Mouse (Mus musculus): ENCODE results near the gene Hyal1.

Gene Hyal1

GRCm38 (mm10) chr9:107617461-107617860 lies 40.7 kb downstream of the Hyal1 start:
- DNase-seq (ENCODE audit: low spot score in 2 of 2) = no peak

DNA sequence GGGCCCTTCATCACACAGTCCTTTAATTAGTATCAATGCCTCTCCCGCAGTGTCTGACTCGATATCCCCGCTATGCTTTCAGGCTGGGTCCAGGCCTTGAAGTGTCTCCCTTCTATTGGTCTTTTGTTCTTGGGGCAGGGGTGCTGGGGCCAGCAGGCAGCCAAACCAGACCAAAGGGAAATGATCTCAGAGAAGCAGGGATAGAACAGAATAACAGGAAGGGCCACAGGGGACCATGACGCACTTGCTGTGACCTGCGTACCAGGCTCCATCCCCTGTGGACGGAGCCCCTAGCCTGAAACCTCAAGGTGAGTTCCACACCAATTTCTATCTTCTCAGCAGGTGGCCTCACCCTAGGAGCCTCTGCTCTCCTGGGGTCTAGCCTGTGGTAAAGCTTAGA lies 41.4 kb downstream of the Hyal1 start:
- DNase-seq (ENCODE audit: low spot score in 2 of 2) = no peak

GRCm38 (mm10) chr9:107618778-107619545 lies 42.2 kb downstream of the Hyal1 start:
- DNase-seq (ENCODE audit: low spot score in 2 of 2) = no peak

GRCm38 (mm10) chr9:107619546-107619879 lies 42.8 kb downstream of the Hyal1 start:
- no peak for DNase-seq (ENCODE audit: low spot score in 2 of 2)

GRCm38 (mm10) chr9:107620954-107621353 lies 44.2 kb downstream of the Hyal1 start:
- DNase-seq (ENCODE audit: low spot score in 2 of 2) = no peak

- DNase-seq (ENCODE audit: low spot score in 2 of 2) = no peak
Measured at GRCm38 (mm10) chr9:107624539-107624938, 47.8 kb downstream of the Hyal1 start.

DNA sequence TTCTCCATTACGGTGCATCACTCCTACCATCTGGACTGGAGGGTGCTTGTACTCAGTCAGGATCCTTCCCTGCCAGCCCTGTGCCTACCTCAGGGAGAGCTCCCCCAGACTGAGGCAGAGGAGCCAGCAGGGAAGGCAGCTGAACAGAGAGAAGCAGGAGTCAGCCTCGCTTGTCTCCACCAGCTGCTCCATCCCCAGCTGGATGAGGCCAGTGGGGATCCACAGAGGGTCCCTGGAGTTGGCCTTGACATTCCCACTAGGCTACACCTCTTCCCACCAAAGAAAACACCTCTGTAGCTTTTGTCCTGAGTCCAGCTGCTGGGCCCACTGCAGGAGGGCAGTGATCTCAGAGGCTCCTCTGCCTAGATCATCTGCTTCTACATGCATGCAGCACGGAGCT lies 48.2 kb downstream of the Hyal1 start:
- DNase-seq (ENCODE audit: low spot score in 2 of 2) = no peak

GRCm38 (mm10) chr9:107625351-107626128 lies 48.8 kb downstream of the Hyal1 start:
- no peak for DNase-seq (ENCODE audit: low spot score in 2 of 2)

DNA sequence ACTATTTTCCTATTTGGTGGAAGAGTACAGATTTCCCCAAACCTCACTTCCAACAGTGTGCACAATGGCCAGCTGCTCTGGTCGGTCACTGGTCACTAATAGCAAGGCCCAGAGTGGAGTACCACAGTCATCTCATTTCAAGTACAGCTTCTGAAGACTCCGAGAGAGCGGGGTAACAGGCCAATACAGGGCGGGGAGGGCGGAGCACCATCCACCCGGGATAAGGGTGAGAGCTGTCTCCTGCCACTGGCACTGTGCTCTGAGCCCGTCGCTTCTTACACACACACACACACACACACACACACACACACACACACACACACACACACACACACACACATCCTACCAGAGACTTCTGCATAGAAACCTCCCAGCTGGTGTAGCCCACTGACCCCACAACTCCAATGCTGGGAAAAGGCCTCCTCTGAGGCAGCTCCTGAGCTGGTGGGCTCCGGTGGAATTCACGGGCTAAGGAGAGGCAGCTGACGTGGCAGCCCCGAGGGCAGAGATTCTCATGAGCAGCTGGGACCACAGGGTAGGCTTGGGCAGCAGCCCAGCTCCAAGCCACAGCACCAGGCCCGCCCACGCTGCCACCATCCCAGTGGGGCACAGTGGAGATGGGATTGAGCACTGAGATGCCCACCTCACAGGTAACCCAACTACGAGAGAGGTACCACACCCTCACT lies 49.6 kb downstream of the Hyal1 start:
- DNase-seq (ENCODE audit: low spot score in 2 of 2) = no peak

DNA sequence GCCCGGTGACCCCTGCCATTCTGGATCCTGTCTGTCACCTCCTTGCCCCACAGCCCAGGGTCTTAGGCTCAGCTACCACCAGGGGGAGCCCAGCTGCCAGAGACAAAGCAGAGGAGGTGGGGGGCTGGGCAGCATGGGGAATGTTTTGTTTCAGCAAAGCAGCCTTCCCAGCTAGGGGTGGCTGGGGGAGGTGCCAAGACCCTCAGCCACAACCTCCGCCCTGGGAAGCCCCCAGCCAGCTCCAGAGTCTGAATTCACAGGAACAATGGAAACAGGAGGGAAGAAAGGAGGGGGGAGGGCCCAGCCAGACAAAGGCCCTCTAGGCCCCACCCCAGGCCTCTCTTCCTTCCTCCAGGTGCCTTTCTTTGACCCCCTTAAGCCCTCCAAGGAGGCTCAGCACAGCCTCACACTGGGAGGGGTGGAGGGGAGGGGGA lies 50.1 kb downstream of the Hyal1 start:
- DNase-seq (ENCODE audit: low spot score in 2 of 2) = peak; percentile 82 to 92

DNA sequence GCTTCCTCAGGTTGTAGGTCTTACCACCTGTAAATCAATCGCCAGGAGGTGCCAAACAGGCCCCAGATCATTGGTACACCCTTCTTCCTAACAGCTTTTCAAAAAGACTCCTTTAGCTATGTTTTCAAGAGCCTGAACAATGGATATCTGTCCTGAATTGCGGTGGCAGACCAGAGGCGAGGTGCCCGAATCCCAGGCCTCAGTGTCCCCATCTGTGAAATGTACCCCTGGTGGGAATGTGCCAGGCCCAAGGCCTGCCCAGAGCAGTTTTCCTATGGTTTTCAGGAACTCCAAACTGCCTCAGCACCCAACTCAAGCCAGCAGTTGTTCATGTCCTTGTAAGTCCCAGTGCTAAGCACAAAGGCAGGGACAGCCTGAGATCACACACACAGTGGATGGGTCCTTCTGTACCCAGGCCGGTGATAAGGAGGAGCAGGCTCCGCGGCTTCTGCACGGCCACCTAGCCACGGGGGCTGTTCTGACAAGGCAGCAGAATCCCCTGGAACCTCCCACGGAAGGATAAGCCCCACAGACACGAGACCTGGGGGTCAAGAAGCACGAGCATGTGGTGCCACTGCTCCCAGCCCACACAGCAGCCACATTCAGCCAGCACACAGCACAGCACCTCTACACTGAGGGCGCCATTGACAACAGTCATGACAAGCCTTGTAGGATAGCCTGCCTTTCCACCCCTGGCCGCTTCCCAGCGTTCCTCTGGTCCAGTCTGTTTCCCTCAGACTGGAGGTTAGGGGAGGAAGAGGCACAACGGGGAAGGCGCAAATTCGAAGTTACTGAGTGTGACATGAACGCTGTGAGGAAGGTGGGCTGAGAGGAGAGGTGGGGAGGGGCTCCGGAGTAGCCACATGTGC lies 50.9 kb downstream of the Hyal1 start:
- DNase-seq (ENCODE audit: low spot score in 2 of 2) = no peak

DNA sequence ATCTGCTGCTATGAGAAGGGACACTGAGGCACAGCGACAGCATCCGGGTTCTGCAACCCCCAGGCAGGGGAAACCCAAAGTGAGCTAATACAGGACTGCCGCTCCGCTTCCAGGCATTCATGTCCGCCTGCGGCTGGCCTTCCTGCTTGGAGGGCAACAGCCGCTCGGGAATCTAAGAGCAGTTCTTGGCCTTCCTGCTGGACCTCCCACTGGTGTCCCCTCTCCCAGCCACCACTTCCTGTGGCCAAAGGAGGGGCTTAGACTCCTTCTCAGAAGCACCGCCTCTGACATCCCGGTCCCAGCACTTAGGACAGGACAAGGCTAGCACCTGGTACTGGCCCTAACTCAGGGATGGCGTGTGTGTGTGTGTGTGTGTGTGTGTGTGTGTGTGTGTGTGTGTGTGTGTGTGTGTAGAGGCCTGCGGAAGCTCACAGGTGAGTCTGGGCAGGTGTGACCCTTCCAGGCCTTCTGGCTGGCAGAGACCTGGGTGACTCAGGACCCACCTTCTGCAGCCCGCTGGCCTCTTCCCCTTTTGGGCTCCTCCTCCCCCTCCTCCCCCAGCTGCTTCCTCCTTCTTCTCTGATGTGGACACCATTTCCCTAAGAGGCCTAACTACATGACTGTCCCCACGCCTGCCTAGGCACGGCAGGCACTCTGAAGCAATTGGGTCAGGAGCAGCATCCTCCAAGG lies 52.1 kb downstream of the Hyal1 start:
- peak; percentile 68 to 79 for DNase-seq (ENCODE audit: low spot score in 2 of 2)

GRCm38 (mm10) chr9:107629411-107629730 lies 52.6 kb downstream of the Hyal1 start:
- peak in 1 of 2 experiments; percentile 45 for DNase-seq (ENCODE audit: low spot score in 2 of 2)

DNA sequence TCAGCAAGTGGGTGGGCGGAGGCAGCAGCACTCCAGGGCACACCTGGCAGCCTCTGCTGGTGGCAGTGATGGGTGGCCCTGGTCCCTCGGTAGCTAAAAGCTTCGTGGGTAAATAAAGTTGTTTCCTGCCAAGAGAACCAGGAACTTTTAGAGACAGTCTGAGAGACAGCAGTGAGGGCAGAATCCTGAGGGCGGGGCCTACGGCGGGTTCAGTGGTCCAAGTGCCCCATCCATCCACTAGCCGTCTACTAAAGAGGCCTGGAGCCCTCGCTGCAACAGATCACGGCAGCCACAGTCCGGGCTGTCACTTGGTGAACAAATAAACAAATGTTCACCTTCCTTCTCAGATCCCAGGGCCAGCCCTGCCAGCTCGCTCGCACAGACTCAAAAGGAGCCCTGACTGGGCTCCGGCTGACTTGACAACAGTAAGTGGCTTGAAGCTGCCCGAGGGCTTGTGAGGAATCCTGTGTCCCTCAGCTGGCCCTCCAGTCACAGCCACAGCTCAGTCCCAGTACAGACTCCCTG lies 53.2 kb downstream of the Hyal1 start:
- no peak for DNase-seq (ENCODE audit: low spot score in 2 of 2)

- DNase-seq (ENCODE audit: low spot score in 2 of 2) = no peak
Measured at GRCm38 (mm10) chr9:107630576-107630975, 53.8 kb downstream of the Hyal1 start.
